Mouse (Mus musculus): ENCODE results near the gene Cnp.

GRCm38 (mm10) chr11:100580275-100580674 lies 5.6 kb downstream of the Cnp start:
- TF ChIP-seq GATA1 (IDR thresholded peaks at IDR 0.05; ENCODE audit: borderline replicate concordance, low read length), result no peak
- no peak for TF ChIP-seq FLI1 (IDR thresholded peaks at IDR 0.05; ENCODE audit: low read length)

Measured in megakaryocyte, embryonic 14.5 days (primary cell).